23 mouse cellular contexts compared by ENCODE assay signal in genomic region chr7:46554855-46555254, GRCm38 (mm10).
DNase-seq lines count a peak whose midpoint lies in the region; ATAC-seq and TF ChIP-seq lines count a peak whose summit lies in the region.
"Had no signal": no experiment of that assay in that cellular context is flagged by ENCODE, and none has a peak within 500 bp of the region (broad histone marks: within the 10 kb centered on the region; RNA-seq: fewer than 3 reads in every experiment).

No protein-coding gene starts in this region.

- TF ChIP-seq CTCF in lung, postnatal 0 days (IDR thresholded peaks at IDR 0.05) = no peak

- H3K9me3 ChIP-seq in forebrain, embryonic 14.5 days (replicated peaks; ENCODE audit: control insufficient read depth, low read length) = no peaks in the 10 kb centered on the region
- no peaks in the 10 kb centered on the region for H3K9me3 ChIP-seq in forebrain, embryonic 10.5 days
- H3K9me3 ChIP-seq in lung, embryonic 15.5 days = no peaks in the 10 kb centered on the region
- no peaks in the 10 kb centered on the region for H3K9me3 ChIP-seq in lung, postnatal 0 days (ENCODE audit: low read length)
- no peaks in the 10 kb centered on the region for H3K9me3 ChIP-seq in neural tube, embryonic 13.5 days
- H3K9me3 ChIP-seq in neural tube, embryonic 15.5 days (replicated peaks) = no peaks in the 10 kb centered on the region
- H3K9me3 ChIP-seq: hindbrain, embryonic 10.5 days; limb, embryonic 13.5 days had no signal

- no peak overlapping the region for H3K4me2 ChIP-seq in forebrain, embryonic 14.5 days (ENCODE audit: low read length)
- H3K4me2 ChIP-seq in lung, embryonic 15.5 days = 0 out of 2 replicates have a peak overlapping the region, but pooled peaks have one; percentile 23
- H3K4me2 ChIP-seq in lung, postnatal 0 days (replicated peaks; ENCODE audit: low read depth, low read length) = no peak overlapping the region
- H3K4me2 ChIP-seq in neural tube, embryonic 13.5 days = no peak overlapping the region
- H3K4me2 ChIP-seq in neural tube, embryonic 15.5 days = no peak overlapping the region
- H3K4me2 ChIP-seq: limb, embryonic 13.5 days; liver, embryonic 11.5 days had no signal

- TF ChIP-seq EP300 in lung, postnatal 0 days (IDR thresholded peaks at IDR 0.05) = no peak

- WGBS in forebrain, embryonic 14.5 days = 72% methylated on average over 9 of the region's 9 CpGs
- 89% methylated on average over 9 of the region's 9 CpGs for WGBS in forebrain, embryonic 10.5 days
- WGBS in lung, embryonic 15.5 days = 56% methylated on average over 9 of the region's 9 CpGs
- WGBS in lung, postnatal 0 days = 45% methylated on average over 9 of the region's 9 CpGs
- WGBS in neural tube, embryonic 13.5 days = 67% methylated on average over 9 of the region's 9 CpGs
- WGBS in neural tube, embryonic 15.5 days = 64% methylated on average over 9 of the region's 9 CpGs

- no peak for ATAC-seq in forebrain, embryonic 14.5 days
- no peak for ATAC-seq in lung, embryonic 15.5 days (ENCODE audit: borderline replicate concordance, extremely low read depth, low FRiP score, low TSS enrichment)
- no peak for ATAC-seq in lung, postnatal 0 days
- no peak for ATAC-seq in neural tube, embryonic 13.5 days (ENCODE audit: low read depth)
- no peak for ATAC-seq in neural tube, embryonic 15.5 days (ENCODE audit: low FRiP score)
- ATAC-seq: activated CD4-positive, CD25-positive, alpha-beta regulatory T cell, adult 4 months had no signal

- H3K4me3 ChIP-seq in forebrain, embryonic 14.5 days (ENCODE audit: low read depth, low read length) = no peak overlapping the region
- H3K4me3 ChIP-seq in forebrain, embryonic 10.5 days = no peak overlapping the region
- H3K4me3 ChIP-seq in lung, embryonic 15.5 days = no peak overlapping the region
- no peak overlapping the region for H3K4me3 ChIP-seq in lung, postnatal 0 days (ENCODE audit: low read depth, low read length)
- H3K4me3 ChIP-seq in neural tube, embryonic 13.5 days = no peak overlapping the region
- H3K4me3 ChIP-seq in neural tube, embryonic 15.5 days (replicated peaks) = no peak overlapping the region
- H3K4me3 ChIP-seq: hindbrain, embryonic 10.5 days; layer of hippocampus, adult 2 months; limb, embryonic 13.5 days had no signal

- peak; percentile 3 for DNase-seq in adrenal gland, postnatal 14 days
- no peak for DNase-seq in adrenal gland, postnatal 36 days
- no peak for DNase-seq in forebrain, embryonic 14.5 days (ENCODE audit: low spot score)
- no peak for DNase-seq in forebrain, embryonic 10.5 days (ENCODE audit: extremely low spot score, low spot score)
- DNase-seq in lung, postnatal 0 days (ENCODE audit: low spot score) = no peak
- DNase-seq: adrenal gland, adult 2 months; gastrocnemius, postnatal 14 days; heart, postnatal 14 days; kidney, adult 18-20 months; kidney, postnatal 36 days; lung, postnatal 14 days; right cerebral cortex, adult 18-20 months; spleen, adult 18-20 months; thymus, postnatal 14 days had no signal

- no peaks in the 10 kb centered on the region for H3K36me3 ChIP-seq in forebrain, embryonic 14.5 days (ENCODE audit: control insufficient read depth, insufficient read depth, low read length)
- no peaks in the 10 kb centered on the region for H3K36me3 ChIP-seq in forebrain, embryonic 10.5 days (replicated peaks)
- no peaks in the 10 kb centered on the region for H3K36me3 ChIP-seq in lung, embryonic 15.5 days
- H3K36me3 ChIP-seq in lung, postnatal 0 days (ENCODE audit: insufficient read depth, low read length) = no peaks in the 10 kb centered on the region
- H3K36me3 ChIP-seq in neural tube, embryonic 13.5 days = no peaks in the 10 kb centered on the region
- no peaks in the 10 kb centered on the region for H3K36me3 ChIP-seq in neural tube, embryonic 15.5 days
- H3K36me3 ChIP-seq: hindbrain, embryonic 10.5 days; limb, embryonic 13.5 days had no signal

- peaks cover 23% of the 10 kb centered on the region for H3K4me1 ChIP-seq in forebrain, embryonic 14.5 days (ENCODE audit: control insufficient read depth, insufficient read depth, low read length)
- H3K4me1 ChIP-seq in forebrain, embryonic 10.5 days = peaks cover 48% of the 10 kb centered on the region
- peaks cover 46% of the 10 kb centered on the region for H3K4me1 ChIP-seq in lung, embryonic 15.5 days
- peaks cover 15% of the 10 kb centered on the region; the same call in 1 of the 2 replicates for H3K4me1 ChIP-seq in lung, postnatal 0 days (ENCODE audit: insufficient read depth, low read depth, low read length)
- H3K4me1 ChIP-seq in neural tube, embryonic 13.5 days (replicated peaks) = peaks cover 63% of the 10 kb centered on the region
- peaks cover 61% of the 10 kb centered on the region for H3K4me1 ChIP-seq in neural tube, embryonic 15.5 days
- H3K4me1 ChIP-seq: limb, embryonic 13.5 days had no signal

- H3K27me3 ChIP-seq in forebrain, embryonic 14.5 days (replicated peaks; ENCODE audit: control insufficient read depth, insufficient read depth, low read length) = no peaks in the 10 kb centered on the region
- H3K27me3 ChIP-seq in forebrain, embryonic 10.5 days (ENCODE audit: poor library complexity, severe bottlenecking) = no peaks in the 10 kb centered on the region
- H3K27me3 ChIP-seq in lung, embryonic 15.5 days = no peaks in the 10 kb centered on the region
- H3K27me3 ChIP-seq in lung, postnatal 0 days (replicated peaks; ENCODE audit: insufficient read depth, low read length) = no peaks in the 10 kb centered on the region
- no peaks in the 10 kb centered on the region for H3K27me3 ChIP-seq in neural tube, embryonic 13.5 days
- H3K27me3 ChIP-seq in neural tube, embryonic 15.5 days (replicated peaks) = no peaks in the 10 kb centered on the region
- H3K27me3 ChIP-seq: CH12.LX; limb, embryonic 13.5 days had no signal

- H3K9ac ChIP-seq in forebrain, embryonic 14.5 days (ENCODE audit: low read length) = no peak overlapping the region
- no peak overlapping the region for H3K9ac ChIP-seq in lung, embryonic 15.5 days
- H3K9ac ChIP-seq in lung, postnatal 0 days (replicated peaks; ENCODE audit: low read depth) = no peak overlapping the region
- no peak overlapping the region for H3K9ac ChIP-seq in neural tube, embryonic 13.5 days
- H3K9ac ChIP-seq in neural tube, embryonic 15.5 days (replicated peaks) = no peak overlapping the region
- H3K9ac ChIP-seq: limb, embryonic 13.5 days had no signal

- H3K27ac ChIP-seq in forebrain, embryonic 14.5 days (ENCODE audit: low read depth, low read length) = 0 out of 2 replicates have a peak overlapping the region, but pooled peaks have one; percentile 44
- H3K27ac ChIP-seq in forebrain, embryonic 10.5 days = no peak overlapping the region
- H3K27ac ChIP-seq in lung, embryonic 15.5 days = 0 out of 2 replicates have a peak overlapping the region, but pooled peaks have one; percentile 60
- H3K27ac ChIP-seq in lung, postnatal 0 days (ENCODE audit: low read length) = no peak overlapping the region
- peak overlapping the region; percentile 38; the same call in 1 of the 2 replicates for H3K27ac ChIP-seq in neural tube, embryonic 13.5 days (replicated peaks)
- H3K27ac ChIP-seq in neural tube, embryonic 15.5 days (replicated peaks) = no peak overlapping the region
- H3K27ac ChIP-seq: layer of hippocampus, adult 2 months; limb, embryonic 13.5 days had no signal

Comparison
In these comparisons a context has a peak if more than half of its experiments do, and no peak if none do; other contexts are left out.
1. H3K27ac ChIP-seq: peak in forebrain, embryonic 14.5 days (single experiment), lung, embryonic 15.5 days (single experiment) and neural tube, embryonic 13.5 days (single experiment); none in forebrain, embryonic 10.5 days (single experiment), lung, postnatal 0 days (single experiment) and neural tube, embryonic 15.5 days (single experiment).